Mouse (Mus musculus): Measurements from ENCODE around the gene Dffa.
"Not testable (repeated sequence)": the region's sequence is repeated elsewhere in the genome, so short reads cannot be mapped to it uniquely, and the experiment has no call there.

Gene Dffa

GRCm38 (mm10) chr4:149149611-149150010, 45.7 kb downstream of the Dffa start:
- no peak for DNase-seq

GRCm38 (mm10) chr4:149150256-149150655, 46.3 kb downstream of the Dffa start:
- no peak for DNase-seq

GRCm38 (mm10) chr4:149150721-149151120, 46.8 kb downstream of the Dffa start:
- no peak for DNase-seq

- no peak for DNase-seq
Measured at GRCm38 (mm10) chr4:149154859-149155258, 50.9 kb downstream of the Dffa start.

GRCm38 (mm10) chr4:149155711-149156110, 51.8 kb downstream of the Dffa start:
- DNase-seq, result no peak

GRCm38 (mm10) chr4:149157415-149157973, 53.5 kb downstream of the Dffa start:
- DNase-seq, result no peak

- DNase-seq, result no peak
Measured at GRCm38 (mm10) chr4:149159203-149159602, 55.3 kb downstream of the Dffa start.

- DNase-seq, result no peak
Measured at GRCm38 (mm10) chr4:149159891-149160290, 55.9 kb downstream of the Dffa start.

GRCm38 (mm10) chr4:149161166-149161565, 57.2 kb downstream of the Dffa start:
- DNase-seq, result no peak

GRCm38 (mm10) chr4:149163196-149163595, 59.2 kb downstream of the Dffa start:
- no peak for DNase-seq

- no peak for DNase-seq
Measured at GRCm38 (mm10) chr4:149164150-149164549, 60.2 kb downstream of the Dffa start.

- DNase-seq, result peak; percentile 97
Measured at GRCm38 (mm10) chr4:149166215-149166946, 62.4 kb downstream of the Dffa start, which contains the start of gene Pgd. TSS of gene Pgd (minus strand) at chr4:149166771.

GRCm38 (mm10) chr4:149166957-149167611, 63.1 kb downstream of the Dffa start:
- no peak for DNase-seq

- no peak for DNase-seq
Measured at GRCm38 (mm10) chr4:149168016-149168415, 64.1 kb downstream of the Dffa start.

GRCm38 (mm10) chr4:149169926-149170325, 66.0 kb downstream of the Dffa start:
- not testable (repeated sequence) for DNase-seq
